Mouse (Mus musculus) left cerebral cortex, adult 11 months (tissue): ENCODE measurements around the gene Asb15.

Source experiments
- DNase-seq: peaks from one replicate; pipeline ENCODE4 v3.0.0; 2022; ENCODE audit warnings: low spot score

Gene Asb15

DNA sequence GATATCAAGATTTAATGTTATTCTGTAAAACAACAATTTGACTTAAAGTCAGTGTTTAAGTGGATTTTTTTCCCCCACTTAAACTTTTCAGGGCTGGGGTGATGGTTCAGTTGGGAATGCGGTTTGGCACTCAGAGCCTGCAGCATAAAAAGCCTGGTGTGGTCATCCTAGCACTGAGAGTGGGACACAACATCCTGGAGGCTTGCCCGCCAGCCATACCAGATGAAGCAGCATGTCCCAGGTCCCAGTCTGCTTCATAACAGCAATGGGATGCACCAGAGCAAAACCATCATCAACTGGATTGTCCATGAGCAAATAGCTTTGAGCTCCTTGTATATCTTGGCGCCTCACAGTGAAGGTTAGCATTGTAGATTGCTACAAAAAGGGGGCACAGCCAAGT is 80.7 kb downstream of the Asb15 start:
- DNase-seq = no peak

DNA sequence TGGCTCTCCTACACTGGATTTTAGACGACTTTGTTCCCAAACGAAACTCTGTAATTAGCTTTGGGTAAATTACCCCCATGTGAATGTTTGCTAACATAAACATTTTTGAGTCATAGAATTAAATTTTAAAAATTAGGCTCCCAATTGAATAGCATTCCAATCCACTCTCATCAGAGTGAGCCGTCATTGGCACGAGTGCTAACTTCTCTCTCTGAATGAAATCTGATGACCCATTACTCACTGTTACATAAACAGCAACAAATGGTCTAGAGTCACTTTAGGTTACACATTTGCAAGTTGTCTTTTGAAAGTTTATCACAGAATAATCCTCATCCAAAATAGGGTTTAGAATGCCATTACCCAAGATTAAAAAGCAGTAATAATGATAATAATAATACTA is 81.6 kb downstream of the Asb15 start:
- no peak for DNase-seq

DNA sequence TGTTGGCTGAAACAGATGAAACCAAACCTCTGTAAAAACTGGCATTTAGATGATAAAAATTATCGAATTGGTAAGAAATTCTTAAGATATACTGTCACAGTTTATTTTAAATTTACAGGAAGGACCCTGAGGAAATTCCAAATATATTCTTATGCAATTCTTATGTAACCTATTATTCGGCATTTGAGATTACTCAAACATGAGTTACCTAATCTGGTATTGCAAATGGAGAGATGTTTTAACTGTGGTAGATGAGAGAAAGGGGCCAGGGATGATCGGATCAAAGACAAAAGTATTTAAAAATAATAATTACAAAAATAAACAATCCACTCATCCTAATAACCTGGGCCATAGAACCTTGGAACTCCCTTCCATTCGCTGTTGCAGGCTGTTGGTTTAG is 82.4 kb downstream of the Asb15 start:
- DNase-seq = no peak

GRCm38 (mm10) chr6:24612074-24612755 is 84.3 kb downstream of the Asb15 start:
- DNase-seq = no peak

DNA sequence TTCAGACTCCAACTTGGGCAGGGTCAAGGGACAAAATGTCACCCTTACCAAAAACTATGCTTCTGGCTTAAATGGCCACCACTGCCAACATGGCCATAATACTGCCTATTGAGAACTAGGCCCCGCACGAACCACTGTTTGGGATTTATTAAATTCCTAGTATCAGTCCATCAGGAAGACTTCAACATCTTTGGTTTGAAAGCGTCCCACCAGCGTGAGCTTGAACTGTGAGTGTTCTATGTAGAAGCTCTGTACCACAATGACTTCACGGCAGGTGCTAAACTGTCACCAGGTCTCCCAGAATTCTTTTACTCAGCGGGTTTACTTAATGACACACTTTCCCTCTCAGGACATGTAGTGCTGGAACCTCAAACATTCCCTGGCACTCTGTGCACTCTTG is 85.4 kb downstream of the Asb15 start:
- no peak for DNase-seq

GRCm38 (mm10) chr6:24613918-24614317 is 86.0 kb downstream of the Asb15 start:
- no peak for DNase-seq

- DNase-seq = no peak
Observed at GRCm38 (mm10) chr6:24616746-24617145, 88.8 kb downstream of the Asb15 start.

- no peak for DNase-seq
Observed at GRCm38 (mm10) chr6:24619285-24620045, 91.5 kb downstream of the Asb15 start.

DNA sequence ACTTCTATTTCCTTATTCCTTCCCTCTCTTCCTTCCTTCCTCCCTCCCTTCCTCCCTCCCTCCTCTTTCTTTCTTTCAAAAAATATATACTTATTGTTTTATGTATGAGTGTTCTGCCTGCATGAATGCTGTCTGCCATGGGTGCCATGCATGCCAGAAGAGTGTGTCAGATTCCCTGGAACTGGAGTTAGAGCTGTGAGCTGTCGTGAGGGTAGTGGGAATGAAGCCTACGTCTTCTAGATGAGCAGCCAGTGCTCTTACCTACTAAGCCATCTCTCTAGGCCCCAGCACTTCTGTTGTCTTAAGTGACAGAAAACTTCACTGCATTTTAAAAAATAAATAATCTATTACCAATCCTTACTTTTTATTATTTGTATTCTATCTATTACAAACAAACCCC is 93.0 kb downstream of the Asb15 start:
- no peak for DNase-seq

DNA sequence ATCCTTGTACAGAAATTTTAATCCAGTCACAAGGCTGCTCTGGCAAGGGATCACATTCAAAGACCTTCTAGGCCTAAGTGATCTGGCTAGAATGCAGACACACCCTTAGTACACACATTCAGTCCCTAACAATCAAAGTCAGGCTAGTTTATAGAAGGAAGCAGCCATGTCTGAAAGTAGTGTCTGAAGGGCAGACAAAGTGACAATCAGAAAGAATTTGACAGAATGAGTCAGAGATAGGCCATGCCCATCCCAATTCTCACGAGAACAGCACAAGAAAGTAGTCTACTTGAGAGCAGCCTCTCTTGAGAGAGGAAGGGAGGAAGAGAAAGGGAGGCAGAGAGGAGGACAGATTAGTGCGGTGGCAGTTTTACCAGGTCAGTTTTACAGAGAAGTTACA is 94.2 kb downstream of the Asb15 start:
- DNase-seq = no peak
